Mouse (Mus musculus): ENCODE results near the gene Zfp94.
A peak's percentile ranks its signal among the peaks of the same experiment; 100 is the strongest.
"Not testable (repeated sequence)": the region's sequence is repeated elsewhere in the genome, so short reads cannot be mapped to it uniquely, and the experiment has no call there.

The Zfp94 gene

GRCm38 (mm10) chr7:24278771-24279170 lies 37.7 kb downstream of the Zfp94 start:
- DNase-seq (ENCODE audit: low read depth, low spot score): not testable (repeated sequence)

DNA sequence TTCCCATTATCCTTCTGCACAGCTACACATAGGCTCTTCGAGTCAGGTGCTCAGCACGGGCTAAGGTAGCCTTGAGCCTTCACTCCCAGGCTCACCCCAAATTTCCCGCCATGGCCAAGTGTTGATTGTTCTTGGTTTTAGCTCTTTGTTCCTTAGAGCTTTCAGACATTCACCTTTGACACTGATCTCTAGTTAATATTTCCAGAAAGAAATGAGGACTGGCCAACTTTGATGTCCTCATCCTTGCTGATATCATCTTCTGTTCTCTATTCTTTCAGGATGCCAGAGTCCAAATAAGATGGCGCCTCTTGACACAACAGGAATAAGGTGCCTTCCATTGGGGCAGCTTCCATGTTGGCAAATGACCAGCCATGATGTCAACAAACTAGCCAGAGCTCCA lies 42.0 kb downstream of the Zfp94 start:
- no peak for DNase-seq (ENCODE audit: low read depth, low spot score)

DNA sequence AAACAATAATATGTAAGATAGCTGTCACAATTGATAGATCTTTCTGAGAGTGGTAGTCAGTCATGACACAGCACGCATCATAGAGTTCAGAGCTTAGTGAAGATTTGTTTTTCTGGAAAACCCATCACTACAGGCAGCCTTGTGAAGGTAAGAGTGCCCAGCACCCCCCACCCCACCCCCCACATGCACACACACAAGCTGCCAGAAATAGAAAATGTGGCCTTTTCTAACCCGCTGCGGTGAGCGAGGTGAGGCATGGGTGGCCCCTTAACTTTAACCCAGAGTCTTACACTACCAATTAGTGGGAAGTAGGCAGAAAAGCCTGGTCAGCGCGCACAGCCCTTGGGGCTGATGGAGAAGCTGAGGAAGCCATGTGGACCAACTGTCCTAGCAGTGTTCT lies 45.3 kb downstream of the Zfp94 start:
- no peak for DNase-seq (ENCODE audit: low read depth, low spot score)

DNA sequence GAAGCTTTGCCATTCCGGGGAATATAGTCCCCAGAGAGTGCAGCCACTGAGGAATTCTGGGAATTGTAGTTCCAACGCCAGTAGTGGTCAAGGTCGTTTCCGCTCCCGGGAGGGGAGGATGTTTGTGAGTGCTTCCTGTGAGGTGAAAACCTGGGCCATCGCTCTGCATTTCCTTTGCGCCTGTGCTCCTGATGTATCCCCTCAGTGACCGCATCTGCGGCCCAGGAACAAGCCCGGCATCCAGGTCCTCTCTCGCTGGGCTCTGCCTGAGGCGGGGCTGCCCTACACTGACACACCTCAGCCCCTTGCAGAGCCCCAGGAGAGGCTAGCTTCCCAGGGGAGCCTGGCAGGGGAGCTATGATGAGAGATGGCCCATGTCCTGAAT lies 46.2 kb downstream of the Zfp94 start, which contains the start of gene Zfp93:
Gene Zfp93, plus strand, starts transcription at position 133 of the 385 bp plus-strand sequence.
- DNase-seq (ENCODE audit: low read depth, low spot score): peak; percentile 76

GRCm38 (mm10) chr7:24269667-24270287 lies 46.7 kb downstream of the Zfp94 start:
- DNase-seq (ENCODE audit: low read depth, low spot score): no peak

- DNase-seq (ENCODE audit: low read depth, low spot score): no peak
These were observed 47.2 kb downstream of the Zfp94 start for GRCm38 (mm10) chr7:24269256-24269655.

GRCm38 (mm10) chr7:24268176-24269155 lies 48.0 kb downstream of the Zfp94 start:
- DNase-seq (ENCODE audit: low read depth, low spot score): no peak

GRCm38 (mm10) chr7:24260000-24260312 lies 56.5 kb downstream of the Zfp94 start:
- DNase-seq (ENCODE audit: low read depth, low spot score): no peak

DNA sequence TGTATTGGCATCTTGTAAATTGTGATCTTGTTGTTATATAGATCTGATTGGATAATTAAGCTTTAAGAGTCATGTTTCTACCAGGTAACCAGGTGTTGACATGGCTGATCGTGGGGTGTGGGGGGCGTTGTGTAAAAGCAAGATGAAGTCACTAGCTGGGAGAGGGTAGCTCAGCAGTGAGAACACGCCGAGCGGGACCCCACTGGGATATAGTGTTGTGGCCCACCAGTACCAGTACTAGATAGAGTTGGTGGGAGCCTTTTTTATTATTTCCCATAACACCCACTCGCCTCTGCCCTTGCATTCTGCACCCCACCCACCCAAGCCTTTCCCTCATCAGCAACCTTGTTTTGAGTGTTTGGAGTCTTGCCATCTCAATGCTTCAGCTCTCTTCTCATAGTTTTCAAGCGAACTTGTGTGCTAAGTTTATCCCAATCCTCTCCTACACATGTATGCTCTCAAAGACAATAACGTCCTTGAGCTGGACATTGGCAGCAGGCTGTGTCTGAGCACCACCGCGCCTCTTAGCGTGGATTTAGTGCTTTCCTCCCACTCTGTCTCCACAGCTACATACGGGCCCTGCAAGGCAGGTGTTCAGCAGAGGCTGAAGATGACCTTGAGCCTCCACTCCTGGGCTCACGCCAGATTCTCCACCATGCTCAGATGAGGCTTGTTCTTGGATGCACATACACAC lies 57.0 kb downstream of the Zfp94 start:
- no peak for DNase-seq (ENCODE audit: low read depth, low spot score)

DNA sequence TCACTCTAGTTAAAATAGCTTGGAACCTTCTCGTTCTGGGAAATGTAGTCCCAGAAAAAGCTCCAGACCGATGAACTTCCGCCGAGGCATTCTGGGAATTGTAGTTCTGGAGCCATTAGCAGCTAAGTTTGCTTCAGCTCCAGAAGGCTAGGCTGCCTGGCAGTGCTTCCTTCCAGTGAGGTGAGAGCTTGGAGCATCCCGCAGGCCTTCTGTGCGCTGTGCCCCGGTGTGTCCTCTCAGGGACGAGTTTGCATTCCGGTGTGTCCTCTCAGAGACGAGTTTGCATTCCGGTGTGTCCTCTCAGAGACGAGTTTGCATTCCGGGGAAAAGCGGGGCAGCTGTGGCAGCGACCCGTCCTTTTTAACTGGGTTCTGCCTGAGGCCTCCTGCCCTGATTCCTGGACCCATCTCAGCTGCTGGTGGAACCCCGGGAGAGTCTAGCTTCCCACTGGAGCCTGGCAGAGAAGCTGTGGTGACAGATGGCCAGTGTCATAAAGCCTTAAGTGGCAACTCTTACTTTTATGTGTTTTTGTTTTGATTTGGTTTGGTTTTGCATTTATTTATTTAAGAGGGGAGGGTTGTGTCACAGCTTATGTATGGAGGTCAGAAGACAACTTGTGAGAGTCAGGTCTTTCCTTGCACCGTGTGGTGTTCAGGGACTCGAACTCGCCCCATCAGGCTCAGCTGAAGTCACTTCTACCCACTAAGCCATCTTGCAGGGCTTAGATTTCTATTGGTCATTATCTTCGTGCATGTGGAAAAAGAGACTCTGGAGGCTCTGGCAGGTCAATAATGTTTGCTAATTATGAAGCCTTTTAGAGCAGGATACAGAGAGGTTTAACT lies 61.6 kb downstream of the Zfp94 start, which contains the start of gene Zfp108:
Gene Zfp108, plus strand, starts transcription at position 162 of the 842 bp plus-strand sequence.
- DNase-seq (ENCODE audit: low read depth, low spot score): peak; percentile 84

DNA sequence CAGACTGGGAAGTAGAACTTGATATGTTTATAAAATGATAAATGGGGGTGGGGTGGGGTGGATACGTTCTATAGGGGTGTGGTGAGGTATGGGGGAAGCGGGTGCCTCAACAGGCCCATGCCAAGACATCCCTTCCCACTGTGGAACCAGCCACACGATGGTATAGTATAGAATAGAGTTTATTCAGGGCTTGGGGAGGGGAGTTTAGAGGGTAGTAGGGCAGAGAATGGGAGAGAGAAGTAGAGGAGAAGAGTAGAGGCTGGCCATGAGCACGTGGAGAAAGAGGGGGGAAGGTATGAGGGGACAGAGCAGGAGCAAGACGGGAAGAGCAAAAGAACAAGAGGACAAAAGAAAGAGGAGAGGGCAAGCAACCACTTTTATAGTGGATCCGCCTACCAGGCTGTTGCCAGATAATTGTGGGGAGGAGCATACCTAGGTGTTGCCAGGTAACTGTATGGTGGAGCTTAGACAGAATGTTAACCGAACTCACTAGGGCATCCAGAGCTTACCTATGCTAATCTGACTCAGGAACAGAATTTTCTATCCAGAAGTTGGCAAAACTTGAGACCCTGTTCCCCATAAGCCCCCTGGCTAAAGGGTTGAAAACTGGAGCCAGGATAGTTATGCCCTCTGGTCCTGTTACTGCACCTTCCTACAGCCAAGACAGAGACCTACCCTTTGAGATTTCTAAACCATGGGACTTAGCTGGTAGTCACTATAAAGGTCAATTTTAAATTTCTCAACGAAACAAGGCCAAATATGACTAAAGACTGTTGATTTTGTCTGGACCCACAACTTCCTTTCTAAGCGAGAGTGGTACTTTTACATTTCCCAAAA lies 62.5 kb downstream of the Zfp94 start:
- no peak for DNase-seq (ENCODE audit: low read depth, low spot score)

Data from retina, adult 2 months (tissue).